Mouse (Mus musculus): ENCODE data around the gene Nsmce3.

Gene Nsmce3

DNA sequence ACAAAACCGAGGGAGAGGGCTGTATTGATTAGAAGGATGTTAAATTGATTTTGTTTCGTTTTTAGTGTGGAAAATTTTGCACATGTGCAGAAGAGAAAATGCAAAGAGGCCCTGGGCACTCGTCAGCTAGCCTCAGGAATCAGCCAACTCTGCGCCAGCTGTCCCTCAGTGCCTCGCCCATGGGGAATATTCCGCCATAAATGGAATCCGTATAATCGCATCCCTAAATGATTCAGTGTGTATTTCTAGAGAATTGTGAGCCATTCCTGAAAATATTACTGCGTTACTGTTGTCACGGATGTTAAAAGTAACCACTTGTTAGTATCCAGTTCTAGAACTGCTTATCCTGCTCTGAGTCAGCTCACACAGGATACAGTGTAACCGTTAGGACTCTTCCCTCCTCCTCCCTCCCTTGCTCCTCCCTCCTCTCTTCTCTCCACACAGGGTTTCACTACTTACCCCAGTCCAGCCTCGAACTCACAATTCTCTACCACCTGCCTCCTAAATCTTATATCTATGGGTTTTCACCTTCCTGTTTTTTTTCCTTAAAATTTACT, 16.2 kb downstream of the Nsmce3 start:
- no peak for DNase-seq

DNA sequence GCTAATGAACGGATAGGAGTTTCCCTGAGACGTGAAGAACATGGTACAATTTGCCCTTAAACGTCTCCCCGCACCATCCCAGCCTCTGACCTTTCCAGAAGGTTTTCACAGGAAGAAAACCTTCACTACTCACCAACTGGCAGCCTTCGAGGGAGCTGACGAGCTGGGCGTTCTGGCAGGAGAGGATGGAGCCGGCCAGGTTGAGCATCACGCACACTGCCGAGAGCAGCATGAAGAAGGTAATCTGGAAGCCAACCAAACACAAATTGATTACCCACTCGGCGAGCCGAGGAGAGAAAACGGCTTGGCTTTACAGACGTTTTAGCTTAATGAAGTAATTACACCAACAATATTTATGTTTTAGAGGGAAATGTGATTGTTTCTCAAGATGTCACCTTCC, 16.8 kb downstream of the Nsmce3 start:
- DNase-seq = no peak

DNA sequence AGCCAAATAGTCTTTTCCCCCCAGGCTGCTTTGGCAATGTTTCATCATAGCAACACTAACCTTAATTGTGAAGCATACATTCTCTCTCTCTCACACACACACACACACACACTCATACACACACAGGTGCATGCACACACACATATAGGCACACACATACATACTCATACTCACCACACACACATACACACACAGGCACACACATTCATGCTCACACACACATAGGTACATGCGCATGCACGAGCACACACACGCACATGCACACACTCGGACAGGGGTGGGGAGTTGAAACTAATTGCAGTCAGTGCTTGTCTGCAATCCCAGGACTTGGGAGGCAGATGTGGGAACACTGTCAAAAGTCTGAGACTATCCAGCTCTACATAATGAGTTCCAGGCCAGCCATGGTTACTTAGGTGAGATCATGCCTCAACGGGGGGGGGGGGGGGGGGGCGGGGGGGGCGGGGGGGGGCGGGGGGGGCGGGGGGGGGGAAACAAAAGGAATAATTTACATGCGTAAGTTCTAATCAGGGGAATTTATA, 17.3 kb downstream of the Nsmce3 start:
- DNase-seq = no peak

DNA sequence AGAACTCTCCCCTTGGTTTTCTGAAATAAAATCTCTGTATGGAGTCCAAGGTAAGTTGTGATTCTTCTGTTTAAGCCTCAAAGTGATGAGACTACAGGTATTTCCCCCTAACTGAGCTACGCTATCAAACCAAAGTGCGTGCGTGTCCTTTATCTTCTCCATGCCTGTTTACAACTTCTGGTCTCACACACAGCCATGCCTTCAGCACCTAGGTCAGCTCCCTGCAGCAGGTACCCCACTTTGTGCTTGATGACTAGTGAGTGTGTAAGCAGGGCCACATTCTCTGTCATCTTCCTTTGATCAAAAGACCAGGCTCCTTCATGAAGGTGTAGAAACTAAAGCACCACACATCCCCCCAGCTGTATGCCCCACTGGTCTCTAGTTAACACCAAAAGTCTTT, 22.0 kb downstream of the Nsmce3 start:
- no peak for DNase-seq

DNA sequence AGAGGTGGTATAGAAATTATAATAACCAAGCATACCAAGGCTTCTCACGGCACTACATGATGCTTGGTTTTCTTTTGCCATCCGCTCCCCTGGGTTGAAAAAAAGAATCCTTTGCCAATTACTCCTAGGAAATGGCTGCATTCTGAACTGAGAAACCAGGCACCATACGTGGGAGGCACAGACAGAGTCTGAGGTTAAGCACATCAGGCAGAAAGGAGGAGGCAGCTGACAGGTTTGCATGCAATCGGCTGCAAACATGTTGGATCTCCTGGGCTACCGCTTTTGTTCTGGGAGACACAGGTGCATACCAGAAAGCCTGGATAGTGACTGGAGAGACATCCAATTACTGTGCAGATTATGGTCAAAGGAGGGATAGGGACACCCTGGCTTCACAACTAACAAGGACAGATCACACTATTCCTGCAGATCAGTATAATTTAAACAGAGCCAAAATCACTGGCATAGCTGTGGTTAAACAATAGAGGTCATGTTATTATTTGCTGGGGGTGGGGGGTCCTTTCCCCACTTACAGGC, 25.4 kb downstream of the Nsmce3 start:
- no peak for DNase-seq

DNA sequence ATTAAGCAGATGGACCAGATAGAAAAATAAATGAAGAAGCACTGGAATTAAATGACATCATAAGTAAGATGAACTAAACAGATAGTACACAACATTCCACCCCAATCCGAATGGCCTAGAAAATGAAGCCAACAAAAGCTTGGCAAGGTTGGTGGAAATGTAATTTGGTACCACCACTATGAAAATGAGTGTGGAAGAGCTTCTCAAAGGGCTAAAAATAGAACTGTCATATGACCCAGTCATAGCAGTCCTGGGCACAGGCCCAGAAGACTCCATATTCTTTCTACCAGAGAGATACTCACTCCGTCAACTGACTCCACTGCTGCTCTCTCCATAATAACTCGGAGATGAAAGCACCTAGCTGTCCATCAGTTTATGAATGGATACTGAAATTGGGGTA, 26.7 kb downstream of the Nsmce3 start:
- no peak for DNase-seq

DNA sequence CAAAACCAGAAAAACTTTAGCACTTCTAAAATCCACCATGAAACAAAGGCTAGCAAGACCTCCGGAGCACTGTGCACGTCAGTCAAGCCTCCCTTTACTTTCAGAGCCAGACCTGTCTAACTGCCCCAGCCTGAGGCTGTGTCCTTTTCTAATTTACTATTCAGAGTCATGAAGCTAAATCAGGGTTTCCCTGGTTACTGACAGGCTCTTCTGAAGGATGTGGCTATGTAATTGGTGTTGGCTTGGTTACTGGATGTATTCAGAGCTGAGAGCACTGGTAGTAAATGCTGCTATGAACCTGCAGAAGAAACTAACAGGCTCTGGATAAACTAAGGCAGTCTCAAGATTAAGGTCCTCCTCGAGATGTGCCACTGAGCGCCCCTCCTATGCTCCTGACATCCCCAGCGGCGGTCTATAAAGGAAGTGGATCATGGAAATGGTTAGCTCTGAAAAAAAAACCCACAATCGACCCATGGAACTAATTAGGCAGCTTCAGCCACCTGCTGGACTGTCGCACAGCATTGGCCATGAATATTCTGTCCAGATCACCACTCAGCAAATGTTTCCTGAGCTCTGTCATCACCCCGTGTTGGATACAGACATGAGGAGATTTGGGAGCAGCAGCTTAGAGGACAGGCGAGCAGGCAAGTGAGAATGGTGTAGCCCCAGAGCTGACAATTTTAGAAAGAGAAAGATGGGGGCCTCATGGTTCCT, 31.7 kb downstream of the Nsmce3 start:
- no peak for DNase-seq

DNA sequence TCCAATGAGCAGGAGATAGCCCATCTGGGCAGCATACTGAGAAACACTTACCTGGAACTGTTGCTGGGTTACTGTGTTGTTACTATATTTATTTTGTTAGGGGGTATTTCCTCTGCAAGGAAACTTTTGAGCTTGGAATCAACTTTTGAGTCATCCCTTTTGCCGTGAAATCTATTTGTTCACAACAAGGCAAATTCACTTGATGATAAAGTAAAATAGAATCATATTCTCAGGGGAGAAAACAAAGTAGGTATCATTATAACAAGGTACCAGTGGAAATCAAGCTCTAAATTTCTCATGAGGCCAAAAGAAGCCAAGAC, 32.3 kb downstream of the Nsmce3 start:
- no peak for DNase-seq

DNA sequence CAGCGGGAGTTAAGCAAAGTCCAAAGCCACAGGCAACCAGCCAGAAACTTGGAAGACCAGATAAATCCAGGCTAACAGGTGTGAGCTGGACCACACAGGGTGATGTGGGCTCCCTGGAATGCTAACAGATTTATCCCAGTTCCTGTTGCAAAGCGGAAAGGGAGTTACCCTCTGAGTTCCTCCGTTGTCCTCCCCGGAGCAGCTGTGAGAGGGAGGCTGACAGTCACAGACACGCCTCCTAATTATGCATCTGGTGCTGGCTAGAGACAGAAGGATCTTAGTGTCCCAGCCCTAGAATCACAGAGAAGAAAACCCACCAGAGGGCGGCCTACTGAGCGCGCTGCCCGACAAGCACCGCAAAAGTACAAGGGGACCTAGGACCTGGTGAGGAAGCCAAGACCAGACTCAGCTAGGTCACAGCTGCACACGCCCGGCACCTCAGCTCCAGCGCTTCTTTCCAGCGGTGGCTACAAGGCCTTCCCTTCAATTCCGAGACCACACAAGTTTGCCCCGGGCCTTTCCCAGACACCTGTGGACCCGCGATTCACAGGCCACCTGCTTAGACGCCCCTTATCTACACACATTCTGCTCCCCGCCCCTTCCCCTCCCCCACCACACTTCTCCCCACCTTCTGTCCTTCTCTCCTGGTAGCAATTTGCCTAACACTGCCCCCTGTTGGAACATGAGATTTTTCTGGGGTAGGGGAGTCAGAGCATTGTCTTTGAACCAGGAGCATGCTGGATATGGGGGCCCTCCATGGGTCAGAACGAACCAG, 32.8 kb downstream of the Nsmce3 start:
- DNase-seq = peak; percentile 40

DNA sequence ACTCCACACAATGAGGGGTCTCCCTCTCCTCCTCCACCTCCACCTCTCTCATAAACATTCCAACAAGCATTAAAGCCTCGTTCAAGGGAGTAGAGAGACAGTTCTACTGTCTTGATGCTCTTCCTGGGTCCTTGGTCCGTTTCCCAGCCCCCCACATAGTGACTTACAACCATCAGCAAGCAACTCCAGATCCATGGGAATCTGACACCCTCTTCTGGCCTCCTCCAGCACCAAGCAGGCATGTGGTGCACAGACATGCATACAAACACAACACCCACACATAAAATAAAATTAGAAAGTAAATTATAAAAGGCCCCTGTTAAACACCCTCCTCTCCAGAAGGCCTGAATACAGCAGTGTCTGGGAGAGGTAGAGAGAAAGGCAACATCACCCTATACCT, 33.5 kb downstream of the Nsmce3 start:
- DNase-seq = no peak

DNA sequence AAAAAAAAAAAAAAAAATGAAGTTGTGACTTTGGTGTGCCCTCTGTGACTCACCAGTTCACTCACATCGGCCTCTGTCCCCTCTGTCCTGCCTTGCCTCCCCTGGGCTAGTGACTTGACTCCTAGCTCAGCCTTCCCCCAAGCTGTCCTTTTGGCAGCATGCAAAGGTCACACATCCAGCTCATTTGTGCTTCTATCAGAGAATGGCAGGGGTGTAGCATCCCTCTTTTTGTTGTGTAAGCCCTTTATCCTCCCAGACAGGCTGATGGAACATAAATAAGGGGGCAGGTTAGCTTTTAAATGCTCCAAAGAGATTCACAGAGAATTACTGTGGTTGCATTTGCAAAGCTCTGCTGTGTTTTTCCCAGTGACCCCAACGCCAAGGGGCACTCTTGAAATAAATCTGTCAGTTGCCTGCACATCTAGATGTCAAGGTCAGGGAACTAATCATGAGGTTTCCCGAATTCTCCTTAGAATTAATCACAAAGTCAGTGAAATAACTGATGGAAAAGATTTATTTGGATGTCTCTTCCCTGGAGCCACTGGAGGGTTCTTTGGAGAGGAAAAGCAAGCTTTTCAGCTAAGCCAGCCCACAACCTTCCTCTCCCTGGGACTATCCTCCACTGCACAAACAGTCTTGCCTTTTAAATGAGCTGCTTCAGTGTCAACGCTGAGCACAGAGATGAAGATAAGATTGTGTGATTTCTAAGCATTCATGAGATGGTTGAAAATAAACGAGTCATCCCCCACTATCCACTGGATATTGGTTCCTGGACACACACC, 42.4 kb downstream of the Nsmce3 start:
- DNase-seq = no peak

DNA sequence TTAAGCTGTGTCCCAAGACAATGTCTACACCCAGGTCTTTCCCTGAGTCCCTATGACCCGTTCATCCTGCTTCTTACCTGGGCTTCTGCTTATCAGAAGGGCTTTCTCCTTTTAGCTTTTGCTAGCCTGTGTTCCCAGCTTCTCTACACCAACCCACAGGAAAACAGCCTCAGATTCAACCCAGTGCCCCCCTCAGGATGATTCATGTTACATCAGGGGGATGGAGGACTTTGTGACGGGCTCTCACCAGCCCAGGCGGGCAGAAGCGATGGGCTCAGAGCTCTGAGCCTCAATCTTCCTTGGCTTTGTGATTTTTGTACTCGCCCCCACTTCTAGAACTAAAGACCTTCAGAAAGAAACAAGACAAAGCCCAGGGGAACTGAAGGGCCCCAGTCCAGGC, 51.7 kb downstream of the Nsmce3 start:
- DNase-seq = no peak

DNA sequence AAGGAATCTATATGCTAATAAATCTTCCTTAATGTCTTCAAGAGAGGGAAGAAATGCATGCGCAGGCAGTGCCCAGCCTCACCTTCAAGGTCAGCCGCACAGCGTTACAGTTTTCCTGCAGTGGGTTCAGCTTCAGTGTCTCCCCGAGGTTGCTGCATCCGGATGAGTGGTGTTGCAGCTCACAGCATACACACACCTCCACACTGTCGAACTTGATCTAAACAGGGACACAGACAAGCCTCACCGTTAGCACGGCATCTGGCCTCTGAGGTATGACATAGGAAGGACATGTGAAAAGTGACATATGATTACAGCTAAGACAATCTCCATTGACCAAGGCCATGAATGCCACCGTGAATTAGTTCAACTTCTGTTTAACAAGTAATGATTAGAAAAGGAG, 53.1 kb downstream of the Nsmce3 start:
- DNase-seq = no peak

Measured in kidney, adult 9 months (tissue).